Mouse (Mus musculus) ES-E14 (cell line): ENCODE measurements around the gene Esam.

Experiments
- CHD2 ChIP-seq: IDR thresholded peaks from 2 replicates; pipeline ENCODE4 v1.6.1; 2014; ENCODE audit warnings: mild to moderate bottlenecking, low read depth, low read length, inconsistent platforms
- HCFC1 ChIP-seq: IDR thresholded peaks from 2 replicates; pipeline ENCODE4 v1.6.1; 2012; ENCODE audit warnings: low read length, inconsistent platforms, borderline replicate concordance; ENCODE audit not compliant: insufficient read depth
- MAFK ChIP-seq: IDR thresholded peaks from 2 replicates; pipeline ENCODE4 v1.6.1; 2014; ENCODE audit warnings: mild to moderate bottlenecking, low read depth, low read length, inconsistent platforms; ENCODE audit not compliant: insufficient read depth
- ZC3H11A ChIP-seq: IDR thresholded peaks from 2 replicates; pipeline ENCODE4 v1.6.1; 2012; ENCODE audit warnings: low read depth, mild to moderate bottlenecking, inconsistent platforms, low read length, borderline replicate concordance
- ZNF384 ChIP-seq: IDR thresholded peaks from 2 replicates; pipeline ENCODE4 v1.6.1; 2012; ENCODE audit warnings: low read depth, low read length, inconsistent platforms

DNA sequence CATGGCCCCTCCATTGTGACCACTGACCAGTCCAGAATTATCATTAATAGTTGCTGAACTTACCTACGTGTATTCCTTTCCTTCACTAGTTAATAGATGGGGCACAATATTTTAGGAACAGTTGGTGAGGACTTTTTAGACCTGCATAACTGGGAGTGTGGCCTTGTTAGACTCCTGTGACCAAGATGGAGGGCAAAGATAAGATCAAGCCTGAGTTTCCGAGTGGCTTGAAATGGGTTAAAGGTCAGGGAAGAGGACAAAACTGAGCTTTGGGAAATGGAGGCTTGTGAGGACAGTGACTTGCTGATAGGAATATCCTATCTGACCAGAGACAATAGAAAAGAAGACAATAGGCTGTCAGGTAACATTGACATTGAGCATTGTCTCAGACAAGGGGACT, 2.4 kb upstream of the Esam start:
- TF ChIP-seq ZNF384 (no peak), CHD2 (no peak), MAFK (no peak), HCFC1 (no peak), ZC3H11A (no peak)
